Mouse (Mus musculus) myocyte (in vitro differentiated cells): ENCODE results near the gene Tmub2. TPM values are rescaled to one million over a fixed set of nuclear protein-coding genes. Genes with fewer than 3 reads are reported as not detected.

Experiments
- H3K27me3 ChIP-seq: one replicate; pipeline ENCODE4 v1.6.1; 2011; ENCODE audit not compliant: control insufficient read depth, insufficient read depth, insufficient read length
- H3K36me3 ChIP-seq: one replicate; pipeline ENCODE4 v1.6.1; 2011; ENCODE audit not compliant: control insufficient read depth, insufficient read depth
- H3K4me2 ChIP-seq: one replicate; pipeline ENCODE4 v1.6.1; 2011; ENCODE audit warnings: low read depth, control low read depth
- H3K4me3 ChIP-seq: one replicate; pipeline ENCODE4 v1.5.1; 2011; ENCODE audit warnings: mild to moderate bottlenecking, control low read depth, moderate library complexity
- H3K79me2 ChIP-seq: one replicate; pipeline ENCODE4 v1.6.1; 2011; ENCODE audit not compliant: control insufficient read depth, insufficient read depth
- H3ac ChIP-seq: one replicate; pipeline ENCODE4 v1.6.1; 2011; ENCODE audit not compliant: control insufficient read depth, insufficient read length
- CEBPB ChIP-seq: IDR thresholded peaks from 2 replicates; pipeline ENCODE4 v1.6.1; 2011; ENCODE audit warnings: mild to moderate bottlenecking, moderate library complexity; ENCODE audit not compliant: poor library complexity, insufficient read depth, severe bottlenecking
- E2F4 ChIP-seq: IDR thresholded peaks from one replicate; pipeline ENCODE4 v1.6.1; 2011; ENCODE audit warnings: mild to moderate bottlenecking, control low read depth, moderate library complexity; ENCODE audit not compliant: insufficient read depth
- MAX ChIP-seq: IDR thresholded peaks from one replicate; pipeline ENCODE4 v1.6.1; 2011; ENCODE audit warnings: low read depth, mild to moderate bottlenecking, control low read depth
- MYOD1 ChIP-seq, 3 experiments: IDR thresholded peaks; one replicate each; pipeline ENCODE4 v1.6.1; 2011; ENCODE audit warnings: control low read depth in 2 of 3, low read depth in 2 of 3, mild to moderate bottlenecking in 2 of 3, moderate library complexity in 1 of 3; ENCODE audit not compliant: insufficient read length in 2 of 3, control insufficient read depth in 1 of 3
- MYOG ChIP-seq, 3 experiments: IDR thresholded peaks; one replicate each; pipeline ENCODE4 v1.6.1; 2011; ENCODE audit warnings: control low read depth in 2 of 3, low read depth in 2 of 3, mild to moderate bottlenecking in 2 of 3; ENCODE audit not compliant: insufficient read length in 2 of 3, control insufficient read depth in 1 of 3, insufficient read depth in 1 of 3
- POLR2A ChIP-seq: IDR thresholded peaks from one replicate; pipeline ENCODE4 v1.6.1; 2011; ENCODE audit warnings: low read depth, mild to moderate bottlenecking, control low read depth, moderate library complexity; ENCODE audit not compliant: insufficient read length
- POLR2AphosphoS2 ChIP-seq: IDR thresholded peaks from one replicate; pipeline ENCODE4 v1.6.1; 2011; ENCODE audit warnings: low read depth, control low read depth; ENCODE audit not compliant: insufficient read length
- REST ChIP-seq: IDR thresholded peaks from one replicate; pipeline ENCODE4 v1.6.1; 2011; ENCODE audit warnings: mild to moderate bottlenecking, control low read depth, moderate library complexity; ENCODE audit not compliant: insufficient read depth, insufficient read length
- SRF ChIP-seq: IDR thresholded peaks from one replicate; pipeline ENCODE4 v1.6.1; 2011; ENCODE audit warnings: low read depth; ENCODE audit not compliant: control insufficient read depth, insufficient read length
- TCF12 ChIP-seq: IDR thresholded peaks from one replicate; pipeline ENCODE4 v1.6.1; 2011; ENCODE audit warnings: mild to moderate bottlenecking, control low read depth; ENCODE audit not compliant: poor library complexity, insufficient read depth, severe bottlenecking
- TCF3 ChIP-seq: IDR thresholded peaks from one replicate; pipeline ENCODE4 v1.6.1; 2011; ENCODE audit warnings: low read depth, control low read depth; ENCODE audit not compliant: insufficient read length
- USF1 ChIP-seq: IDR thresholded peaks from one replicate; pipeline ENCODE4 v1.6.1; 2011; ENCODE audit warnings: low read depth, mild to moderate bottlenecking, control low read depth, moderate library complexity
- polyA plus RNA-seq: library from polyadenylated mRNA; unstranded; fragments of >200 nt; fragmentation: generic; extraction: Trizol; gene quantifications from one replicate; pipeline ENCODE4 v1.2.1, GENCODE M21; 2012; ENCODE audit warnings: missing spikeins

Gene Tmub2
- polyA plus RNA-seq, 1 experiment = 39.5 TPM

GRCm38 (mm10) chr11:102316572-102317297 is 32.0 kb downstream of the Tmub2 start:
- Histone ChIP-seq H3K79me2 (peaks cover 22% of the 10 kb centered on the region), H3K27me3 (no peaks in the 10 kb centered on the region), H3K4me2 (peak overlapping the region; percentile 91), H3K4me3 (peak overlapping the region; percentile 75), H3ac (peak overlapping the region; percentile 98), H3K36me3 (peaks cover 14% of the 10 kb centered on the region)
- TF ChIP-seq SRF (no peak), POLR2A (peak; percentile 29), MAX (no peak), POLR2AphosphoS2 (peak; percentile 29), MYOG (IDR thresholded peaks at IDR 0.05; ENCODE audit: control insufficient read depth in 1 of 3, insufficient read depth in 1 of 3, insufficient read length in 2 of 3, low read depth in 2 of 3) (peak in 1 of 3 experiments; percentile 6)

DNA sequence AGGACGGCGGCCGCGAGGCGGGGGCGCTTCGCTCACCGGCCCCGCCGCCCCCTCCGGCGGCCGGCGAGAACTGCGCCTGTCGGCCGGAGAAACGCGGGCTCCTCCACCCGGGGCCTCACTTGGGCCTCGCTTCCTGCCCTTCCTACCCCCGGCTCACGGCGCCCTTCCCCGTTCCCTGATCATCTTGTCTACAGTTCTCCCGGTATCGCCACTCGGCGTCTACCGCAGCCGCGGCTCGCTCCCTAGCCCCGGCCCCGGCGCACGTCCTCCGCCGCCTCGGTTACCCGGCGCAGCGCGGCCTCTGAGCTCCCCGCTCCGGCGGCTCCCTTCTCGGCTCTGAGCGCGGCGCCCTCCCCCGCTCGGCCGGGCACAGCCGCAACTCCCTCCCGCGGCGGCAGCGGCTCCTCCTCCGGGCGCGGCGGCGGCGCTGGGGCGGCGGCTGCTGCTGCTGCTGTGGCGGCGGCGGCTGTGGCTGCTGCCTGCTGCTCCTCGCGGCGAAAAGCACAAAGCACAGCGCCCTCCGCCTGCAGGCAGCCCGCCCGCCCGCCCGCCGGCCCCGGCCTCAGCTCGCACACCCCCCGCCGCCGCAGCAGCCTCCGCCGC is 32.7 kb downstream of the Tmub2 start:
- H3K4me2 ChIP-seq = no peak overlapping the region
- peaks cover 11% of the 10 kb centered on the region for H3K36me3 ChIP-seq
- peaks cover 22% of the 10 kb centered on the region for H3K79me2 ChIP-seq
- peak overlapping the region; percentile 75 for H3K4me3 ChIP-seq
- H3ac ChIP-seq = peak overlapping the region; percentile 98
- H3K27me3 ChIP-seq = no peaks in the 10 kb centered on the region
- TF ChIP-seq POLR2A (peak; percentile 23), REST (peak; percentile 2), POLR2AphosphoS2 (no peak)

- Histone ChIP-seq H3ac (peak overlapping the region; percentile 98), H3K4me3 (peak overlapping the region; percentile 75), H3K79me2 (peaks cover 22% of the 10 kb centered on the region), H3K36me3 (peaks cover 9% of the 10 kb centered on the region), H3K4me2 (no peak overlapping the region), H3K27me3 (no peaks in the 10 kb centered on the region)
- TF ChIP-seq POLR2A (peak; percentile 67), TCF12 (no peak), POLR2AphosphoS2 (peak; percentile 91)
Observed at GRCm38 (mm10) chr11:102317901-102318575, 33.3 kb downstream of the Tmub2 start.

- TF ChIP-seq E2F4 (no peak), MYOG (IDR thresholded peaks at IDR 0.05; ENCODE audit: control insufficient read depth in 1 of 3, insufficient read depth in 1 of 3, insufficient read length in 2 of 3, low read depth in 2 of 3) (no peak), TCF12 (no peak), REST (no peak), POLR2A (peak; percentile 68), POLR2AphosphoS2 (peak; percentile 89)
- peak overlapping the region; percentile 98 for H3ac ChIP-seq
- H3K4me2 ChIP-seq = peak overlapping the region; percentile 89
- H3K36me3 ChIP-seq = peaks cover 7% of the 10 kb centered on the region
- H3K27me3 ChIP-seq = no peaks in the 10 kb centered on the region
- peak overlapping the region; percentile 75 for H3K4me3 ChIP-seq
- H3K79me2 ChIP-seq = peaks cover 22% of the 10 kb centered on the region
Observed at GRCm38 (mm10) chr11:102318576-102319409, 34.1 kb downstream of the Tmub2 start.

DNA sequence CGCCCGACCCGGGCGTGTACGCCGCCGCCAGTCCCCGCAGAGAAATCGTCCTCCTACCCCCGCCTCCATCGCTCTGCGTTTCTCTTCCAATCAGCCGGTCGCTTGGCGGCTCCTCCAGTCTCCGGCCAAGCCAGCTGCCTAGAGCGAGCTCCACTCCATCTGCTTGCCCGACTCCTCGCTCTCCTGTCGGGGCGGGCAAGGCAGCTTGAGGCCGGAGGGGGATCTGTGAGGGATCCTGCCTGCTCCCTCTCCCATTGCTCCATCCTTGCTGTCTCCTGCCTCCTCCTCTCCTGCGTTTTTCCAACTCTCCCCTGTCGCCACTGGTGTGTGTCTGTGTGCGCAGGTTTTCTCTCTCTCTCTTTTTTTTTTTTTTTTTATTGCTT is 34.7 kb downstream of the Tmub2 start, which contains the start of gene Ubtf:
Gene Ubtf, minus strand, starts transcription at position 333 of the 383 bp plus-strand sequence.
- Histone ChIP-seq H3K4me2 (peak within 1 kb of the TSS; percentile 89), H3ac (peak within 1 kb of the TSS; percentile 98), H3K4me3 (peak within 1 kb of the TSS; percentile 75), H3K79me2 (peaks cover 22% of the 10 kb centered on the region), H3K36me3 (peaks cover under 1% of the 10 kb centered on the region), H3K27me3 (no peaks in the 10 kb centered on the region)
- TF ChIP-seq POLR2AphosphoS2 = peak; percentile 92
- no peak for TF ChIP-seq TCF3
- TF ChIP-seq MYOD1 (IDR thresholded peaks at IDR 0.05; ENCODE audit: control insufficient read depth in 1 of 3, insufficient read length in 2 of 3, low read depth in 2 of 3) = peak in 1 of 3 experiments; percentile 48
- TF ChIP-seq USF1 = no peak
- TF ChIP-seq MYOG (IDR thresholded peaks at IDR 0.05; ENCODE audit: control insufficient read depth in 1 of 3, insufficient read depth in 1 of 3, insufficient read length in 2 of 3, low read depth in 2 of 3) = peak in 1 of 3 experiments; percentile 53
- no peak for TF ChIP-seq CEBPB
- no peak for TF ChIP-seq E2F4
- TF ChIP-seq REST = no peak
- TF ChIP-seq SRF = no peak
- TF ChIP-seq MAX = no peak
- no peak for TF ChIP-seq TCF12
- peak; percentile 75 for TF ChIP-seq POLR2A
